Mouse (Mus musculus) E14TG2a.4 (cell line): ENCODE data around the gene Dap.

Source experiments
- CTCF ChIP-seq: conservative IDR thresholded peaks from 2 replicates; pipeline ENCODE4 v1.5.1; 2014; ENCODE audit warnings: low read length
- NANOG ChIP-seq: IDR thresholded peaks from 2 replicates; pipeline ENCODE4 v1.6.1; 2014; ENCODE audit warnings: borderline replicate concordance, low read length, mixed read lengths
- POU5F1 ChIP-seq: IDR thresholded peaks from 2 replicates; pipeline ENCODE4 v1.6.1; 2014; ENCODE audit warnings: low read length, borderline replicate concordance

GRCm38 (mm10) chr15:31237368-31237767 is 13.3 kb downstream of the Dap start:
- TF ChIP-seq CTCF (no peak), POU5F1 (no peak), NANOG (no peak)
